Mouse (Mus musculus): ENCODE results near the gene Zfp346. TPM values are rescaled to one million over a fixed set of nuclear protein-coding genes. Genes with fewer than 3 reads are reported as not detected.

The Zfp346 gene
- total RNA-seq, 2 experiments from 2014 or later: 39.0 to 42.2 TPM

DNA sequence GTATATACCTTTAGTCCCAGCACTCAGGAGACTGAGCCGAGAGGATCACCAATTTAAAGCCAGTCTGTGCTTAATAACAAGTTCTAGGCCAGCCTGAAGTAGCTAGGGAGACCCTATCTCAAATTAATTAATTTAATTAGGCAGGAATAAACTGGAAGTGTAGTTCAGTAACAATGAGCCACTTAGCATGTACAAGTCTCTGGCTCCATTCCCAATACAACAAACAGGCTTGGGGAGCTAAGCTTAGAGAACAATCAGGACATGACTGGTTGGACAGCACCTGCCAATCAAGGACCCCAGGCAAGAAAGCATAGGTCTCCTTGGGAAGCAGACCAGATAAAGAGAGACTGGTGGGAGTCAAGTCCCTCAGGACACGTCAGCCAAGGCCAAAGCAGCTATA lies 35.2 kb downstream of the Zfp346 start:
- no peak for DNase-seq (ENCODE audit: low spot score in 2 of 2)

DNA sequence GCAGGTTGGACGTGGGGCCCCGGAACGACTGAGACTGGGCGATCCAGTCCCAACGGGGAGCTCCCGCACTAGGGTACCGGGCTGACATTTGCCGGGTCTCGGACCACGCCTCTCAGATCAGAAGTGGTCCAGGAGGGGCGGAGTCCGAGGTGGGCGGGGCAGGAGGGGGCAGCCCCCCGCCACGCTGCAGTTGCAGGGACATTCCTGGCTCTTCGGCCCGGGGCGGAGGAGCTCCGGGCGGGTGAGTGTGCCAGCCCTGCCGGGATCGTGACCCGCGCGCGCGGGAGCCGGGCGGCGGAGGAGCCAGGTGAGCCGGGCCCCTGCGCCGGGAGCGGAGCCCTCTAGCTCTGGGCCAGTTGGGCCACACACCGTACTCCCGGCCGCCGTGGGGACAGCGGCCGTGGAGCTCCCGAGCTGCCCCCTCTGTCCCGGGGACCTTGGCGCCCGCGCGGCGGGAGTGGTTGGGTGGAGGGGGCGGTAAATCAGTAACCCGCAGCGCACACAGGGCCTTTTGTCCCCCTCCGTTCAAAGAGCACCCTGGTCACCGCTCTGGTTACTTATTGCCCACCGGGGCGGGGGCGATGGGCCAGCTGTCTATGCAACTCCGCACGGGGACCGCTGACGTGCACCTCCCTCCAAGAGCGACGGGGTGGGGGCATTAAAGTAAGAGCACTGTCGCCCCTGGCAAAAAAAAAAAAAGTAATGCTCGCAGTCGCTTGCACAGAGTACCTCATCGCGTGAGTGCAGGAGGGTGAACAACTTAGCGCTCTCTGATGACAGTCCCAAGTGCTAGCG lies 47.7 kb downstream of the Zfp346 start, which contains the start of gene Fgfr4:
Gene Fgfr4, plus strand, starts transcription at position 20 of the 795 bp plus-strand sequence.
- DNase-seq (ENCODE audit: low spot score in 2 of 2): no peak

GRCm38 (mm10) chr13:55153951-55154350 lies 48.8 kb downstream of the Zfp346 start:
- no peak for DNase-seq (ENCODE audit: low spot score in 2 of 2)

DNA sequence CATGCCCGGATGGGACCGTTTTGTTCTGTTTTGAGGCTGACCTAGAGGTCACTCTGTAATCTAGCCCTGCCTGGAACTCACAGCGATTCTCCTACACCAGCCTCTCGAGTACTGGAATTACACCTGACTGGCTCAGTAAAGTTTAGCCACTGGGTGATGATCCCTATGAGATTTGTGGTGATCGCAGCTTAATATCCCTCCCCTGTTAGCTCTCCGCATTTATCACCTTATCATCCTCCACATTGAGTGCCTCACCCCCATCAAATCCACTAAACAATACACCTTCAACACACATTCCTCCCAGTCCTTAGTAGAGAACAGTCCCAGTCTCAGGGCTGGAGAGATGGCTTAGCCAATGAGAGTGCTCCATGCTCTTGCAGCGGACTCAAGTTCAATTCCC lies 57.3 kb downstream of the Zfp346 start:
- DNase-seq (ENCODE audit: low spot score in 2 of 2): no peak

GRCm38 (mm10) chr13:55163553-55163952 lies 58.4 kb downstream of the Zfp346 start:
- no peak for DNase-seq (ENCODE audit: low spot score in 2 of 2)

- DNase-seq (ENCODE audit: low spot score in 2 of 2): no peak
Observed at GRCm38 (mm10) chr13:55165831-55166339, 60.8 kb downstream of the Zfp346 start.

DNA sequence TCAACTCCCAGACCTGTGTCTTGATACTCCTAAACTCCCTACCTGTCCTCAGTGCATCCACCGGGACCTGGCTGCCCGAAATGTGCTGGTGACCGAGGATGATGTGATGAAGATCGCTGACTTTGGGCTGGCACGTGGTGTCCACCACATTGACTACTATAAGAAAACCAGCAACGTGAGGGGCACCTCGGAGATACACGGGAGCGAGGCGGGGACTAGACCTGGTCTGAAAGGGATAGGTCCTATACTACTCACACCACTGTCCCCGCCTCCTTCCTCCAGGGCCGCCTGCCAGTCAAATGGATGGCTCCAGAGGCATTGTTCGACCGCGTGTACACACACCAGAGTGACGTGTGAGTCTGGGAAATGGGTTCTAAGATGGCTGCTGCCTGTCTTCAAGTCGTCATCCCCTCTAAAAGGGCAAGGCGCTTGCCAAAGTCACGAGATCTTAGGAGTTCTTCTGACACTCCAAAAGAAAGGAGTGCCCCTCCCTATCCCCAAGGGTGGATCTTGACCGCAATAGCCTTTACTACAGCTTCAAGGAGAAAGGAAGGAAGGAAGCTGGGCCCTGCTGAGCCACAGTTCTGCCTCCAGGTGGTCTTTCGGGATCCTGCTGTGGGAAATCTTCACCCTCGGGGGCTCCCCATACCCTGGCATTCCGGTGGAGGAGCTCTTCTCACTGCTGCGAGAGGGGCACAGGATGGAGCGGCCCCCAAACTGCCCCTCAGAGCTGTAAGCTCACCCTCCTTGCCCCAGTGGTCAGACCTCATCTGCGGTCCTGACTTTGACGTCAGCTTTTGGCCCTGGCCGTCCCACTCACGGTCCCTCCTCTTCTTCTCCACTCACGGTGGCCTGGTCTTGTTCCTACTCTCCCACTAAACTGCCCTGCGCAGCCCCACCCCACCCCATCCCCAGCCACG lies 62.0 kb downstream of the Zfp346 start:
- DNase-seq (ENCODE audit: low spot score in 2 of 2): no peak

DNA sequence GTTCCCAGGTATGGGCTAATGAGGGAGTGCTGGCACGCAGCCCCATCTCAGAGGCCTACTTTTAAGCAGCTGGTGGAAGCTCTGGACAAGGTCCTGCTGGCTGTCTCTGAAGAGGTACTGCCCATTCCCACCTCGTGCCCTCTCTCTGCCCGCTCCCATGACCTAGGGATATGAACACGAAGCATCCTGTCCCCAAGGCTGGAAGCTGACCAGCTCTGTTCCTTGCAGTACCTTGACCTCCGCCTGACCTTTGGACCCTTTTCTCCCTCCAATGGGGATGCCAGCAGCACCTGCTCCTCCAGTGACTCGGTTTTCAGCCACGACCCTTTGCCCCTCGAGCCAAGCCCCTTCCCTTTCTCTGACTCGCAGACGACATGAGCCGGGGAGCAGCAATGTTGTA lies 62.7 kb downstream of the Zfp346 start:
- DNase-seq (ENCODE audit: low spot score in 2 of 2): no peak

DNA sequence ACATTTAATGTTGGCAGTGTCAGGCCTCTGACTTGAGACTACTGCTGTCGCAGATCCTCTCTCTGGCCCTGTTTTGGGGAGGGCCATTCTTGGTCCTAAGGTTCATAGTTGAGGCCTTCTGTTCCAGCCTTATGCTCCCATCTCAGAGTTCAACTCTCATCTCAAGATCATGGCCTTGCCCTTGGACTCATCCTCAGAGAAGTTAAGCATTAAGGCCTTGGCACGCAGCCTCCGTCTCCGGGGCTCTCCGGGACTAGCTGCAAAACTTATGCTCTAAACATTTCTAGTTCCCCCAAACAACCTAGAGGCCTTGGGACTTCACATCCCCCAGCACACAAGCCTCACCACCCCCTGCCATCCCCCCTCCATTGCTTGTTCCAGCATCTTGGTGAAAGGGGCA lies 63.1 kb downstream of the Zfp346 start:
- DNase-seq (ENCODE audit: low spot score in 2 of 2): no peak

DNA sequence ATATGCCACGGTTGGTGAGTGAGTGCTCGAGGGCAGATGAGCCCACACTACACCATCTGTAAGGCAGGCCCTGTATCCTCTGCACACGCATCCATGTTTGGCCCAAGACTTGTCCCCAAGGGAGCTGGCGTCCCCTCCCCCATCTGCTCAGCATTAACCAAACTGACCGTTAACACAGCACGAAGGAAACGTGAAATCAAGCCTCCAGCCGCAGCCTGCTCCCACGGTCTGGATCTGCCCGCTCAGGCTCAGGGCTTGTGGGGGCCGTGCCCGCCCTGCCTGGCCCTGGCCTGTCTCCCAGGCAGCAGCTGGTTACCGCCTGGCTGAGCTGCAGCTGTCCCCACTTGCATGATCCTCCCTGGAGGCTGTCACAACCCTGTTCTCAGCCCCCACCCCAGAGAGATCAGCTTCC lies 63.9 kb downstream of the Zfp346 start:
- DNase-seq (ENCODE audit: low spot score in 2 of 2): peak; percentile 59 to 68

DNA sequence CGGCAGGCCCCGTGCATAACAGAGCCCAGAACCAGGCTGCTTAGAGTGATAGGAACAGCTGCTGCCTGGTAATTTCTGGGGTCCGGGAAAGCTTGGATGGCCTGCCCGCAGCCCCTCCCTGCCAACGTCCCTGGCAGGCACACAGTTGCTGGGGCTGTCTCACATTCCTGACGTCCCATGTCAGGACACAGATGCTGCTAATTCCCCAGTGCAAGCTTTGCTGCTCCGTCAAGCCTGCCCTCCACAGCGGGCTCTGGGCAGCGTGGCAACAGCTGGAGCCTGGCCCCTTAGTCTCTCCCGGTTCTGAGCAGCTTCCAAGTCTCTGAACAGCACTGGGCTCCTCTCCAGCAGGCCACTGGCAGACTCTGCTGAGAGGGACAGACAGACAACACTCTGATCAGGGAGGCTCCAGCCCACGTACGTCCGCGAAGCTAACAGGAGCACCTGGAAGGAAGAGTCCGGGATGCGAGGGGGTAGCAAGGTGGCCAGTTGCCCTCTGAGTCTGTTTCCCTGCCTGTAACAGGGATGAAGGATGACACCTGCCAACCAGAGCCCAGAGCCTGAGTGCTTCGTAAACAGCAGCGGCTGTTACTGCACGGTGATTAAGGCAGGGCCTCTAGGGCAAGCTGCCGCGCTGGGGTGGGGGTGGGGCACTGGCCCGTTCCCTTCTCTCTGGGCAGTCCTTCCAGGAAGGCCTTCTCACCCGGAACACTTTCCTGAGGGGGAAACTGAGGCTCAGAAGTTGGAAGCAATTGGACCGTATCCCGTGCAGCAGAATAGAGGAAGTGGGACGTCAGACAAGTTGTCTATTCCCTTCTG lies 66.6 kb downstream of the Zfp346 start:
- peak; percentile 45 to 65 for DNase-seq (ENCODE audit: low spot score in 2 of 2)

DNA sequence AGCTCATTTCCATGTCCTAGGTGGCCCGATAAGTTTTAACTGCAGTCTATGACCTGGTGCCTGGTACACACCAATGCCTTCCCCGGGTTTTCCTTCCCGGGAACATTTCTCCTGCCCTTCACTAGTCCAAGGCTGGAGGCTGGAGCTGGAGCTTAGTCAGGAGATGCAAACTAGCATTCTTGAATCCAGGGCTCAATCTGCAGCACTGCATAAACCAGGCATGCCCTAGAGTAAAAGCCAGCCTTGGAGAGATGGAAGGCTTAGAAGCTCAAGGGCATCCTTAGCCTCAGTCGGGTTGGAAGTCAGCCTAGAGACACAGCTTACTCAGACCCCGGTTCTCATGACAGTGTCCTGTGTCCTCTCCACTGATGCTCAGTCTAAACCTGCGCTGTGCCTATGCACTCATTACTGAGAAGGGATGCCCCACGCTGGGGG lies 67.2 kb downstream of the Zfp346 start:
- DNase-seq (ENCODE audit: low spot score in 2 of 2): no peak

GRCm38 (mm10) chr13:55174347-55174746 lies 69.2 kb downstream of the Zfp346 start:
- no peak for DNase-seq (ENCODE audit: low spot score in 2 of 2)

- DNase-seq (ENCODE audit: low spot score in 2 of 2): no peak
Observed at GRCm38 (mm10) chr13:55176265-55176664, 71.2 kb downstream of the Zfp346 start.

DNA sequence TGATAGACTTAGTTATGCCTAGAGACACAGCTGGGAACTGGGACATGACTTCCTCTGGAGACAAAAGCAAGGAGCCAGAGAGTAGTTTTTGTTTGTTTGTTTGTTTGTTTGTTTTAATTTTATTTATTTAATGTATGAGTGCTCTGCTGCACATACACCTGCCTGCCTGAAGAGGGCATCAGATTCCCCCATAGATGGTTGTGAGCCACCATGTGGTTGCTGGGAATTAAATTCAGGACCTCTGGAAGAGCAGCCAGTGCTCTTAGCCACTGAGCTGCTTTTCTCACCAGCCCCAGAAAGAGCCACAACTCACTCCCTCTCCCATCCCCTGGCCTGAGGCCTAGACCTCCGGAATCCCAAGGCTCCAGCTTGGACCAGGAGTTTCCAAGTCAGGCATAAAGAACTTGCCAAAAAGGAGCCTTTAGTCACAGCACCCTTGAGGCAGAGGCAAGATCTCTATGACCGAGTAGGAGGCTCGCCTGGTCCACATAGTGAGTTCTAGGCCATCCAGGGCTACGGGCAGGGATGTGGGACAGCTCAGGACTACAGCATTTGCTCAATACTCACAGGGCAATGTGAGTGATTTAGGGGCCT lies 72.9 kb downstream of the Zfp346 start:
- DNase-seq (ENCODE audit: low spot score in 2 of 2): no peak

GRCm38 (mm10) chr13:55178556-55178955 lies 73.4 kb downstream of the Zfp346 start:
- DNase-seq (ENCODE audit: low spot score in 2 of 2): peak in 1 of 2 experiments; percentile 86

GRCm38 (mm10) chr13:55179591-55179990 lies 74.5 kb downstream of the Zfp346 start:
- DNase-seq (ENCODE audit: low spot score in 2 of 2): no peak

GRCm38 (mm10) chr13:55181786-55182172 lies 76.7 kb downstream of the Zfp346 start:
- no peak for DNase-seq (ENCODE audit: low spot score in 2 of 2)

GRCm38 (mm10) chr13:55182173-55182894 lies 77.2 kb downstream of the Zfp346 start:
- DNase-seq (ENCODE audit: low spot score in 2 of 2): peak; percentile 56 to 69

GRCm38 (mm10) chr13:55183382-55183781 lies 78.3 kb downstream of the Zfp346 start:
- DNase-seq (ENCODE audit: low spot score in 2 of 2): no peak

Measured in layer of hippocampus, adult 18-20 months (tissue).